Mouse (Mus musculus): ENCODE data around the gene Mfsd10. TPM values are rescaled to one million over a fixed set of nuclear protein-coding genes. Genes with fewer than 3 reads are reported as not detected.

Mfsd10 gene
- 10 to 100 TPM; 39.6 to 50.6 (median 46.0) TPM for total RNA-seq (2022)

DNA sequence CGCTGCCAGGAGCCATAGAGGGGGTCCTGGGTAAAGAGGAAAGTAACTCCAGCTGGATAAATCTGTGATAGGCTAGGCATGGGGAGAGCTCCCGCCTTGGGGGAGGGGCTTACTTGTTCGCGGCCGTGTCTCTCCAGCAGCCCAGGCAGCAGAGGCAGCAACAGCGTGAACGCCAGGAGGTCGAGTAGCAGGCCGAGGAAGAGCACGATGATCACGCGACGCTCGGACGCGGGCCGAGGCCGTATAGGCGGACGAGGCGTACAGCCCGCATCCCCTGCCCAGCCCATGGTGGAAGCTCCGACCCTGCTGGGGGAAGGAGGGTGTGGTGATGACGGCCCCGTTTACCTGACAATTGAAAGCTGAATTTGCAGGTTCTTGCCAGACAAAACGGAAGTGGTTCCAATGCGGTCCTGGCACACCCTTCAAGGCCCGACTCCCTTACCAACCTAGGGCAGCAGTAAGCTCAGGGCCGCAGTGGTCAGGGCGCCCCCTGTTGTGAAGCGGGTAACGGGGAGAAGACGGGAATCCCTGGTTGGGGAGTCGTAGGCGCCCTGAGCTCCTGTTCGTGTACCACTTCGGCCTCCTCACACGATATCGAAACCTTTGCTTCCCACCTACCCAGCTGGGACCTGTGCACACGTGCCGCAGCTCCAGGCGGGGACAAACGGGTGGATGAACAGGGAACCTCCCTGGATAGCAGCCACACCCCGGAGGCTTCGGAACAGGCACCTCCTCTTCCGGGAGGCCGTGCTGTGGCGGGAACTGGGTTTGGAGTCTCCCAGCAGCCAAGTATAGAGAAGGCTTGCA, at the start of gene Mfsd10:
Gene Mfsd10 (minus strand): TSS at position 732 of the 807 bp plus-strand sequence.
- DNase-seq (ENCODE audit: low spot score in 2 of 2) = peak; percentile 68 to 76

DNA sequence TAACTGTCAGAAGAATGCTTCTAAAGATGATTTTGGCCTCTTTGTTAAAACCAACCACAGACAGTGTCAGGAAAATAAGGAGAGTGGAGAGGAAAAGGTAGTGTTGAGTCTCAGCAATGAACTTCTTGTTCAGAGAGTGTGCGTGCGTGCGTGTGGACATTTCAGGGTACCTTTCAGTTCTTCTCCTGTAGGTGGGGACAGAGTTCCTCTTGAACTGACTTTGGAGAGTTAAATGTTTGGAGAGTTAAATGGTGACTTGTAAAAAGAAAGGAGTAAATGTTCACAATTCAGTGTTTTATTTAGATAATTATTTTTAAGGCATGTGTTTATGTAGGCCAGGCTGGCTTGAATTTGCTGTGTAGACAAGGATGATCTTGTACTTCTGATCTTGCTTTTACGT, 33.3 kb upstream of the Mfsd10 start:
- DNase-seq (ENCODE audit: low spot score in 2 of 2) = no peak

GRCm38 (mm10) chr5:34669493-34669892, 32.5 kb upstream of the Mfsd10 start:
- no peak for DNase-seq (ENCODE audit: low spot score in 2 of 2)

DNA sequence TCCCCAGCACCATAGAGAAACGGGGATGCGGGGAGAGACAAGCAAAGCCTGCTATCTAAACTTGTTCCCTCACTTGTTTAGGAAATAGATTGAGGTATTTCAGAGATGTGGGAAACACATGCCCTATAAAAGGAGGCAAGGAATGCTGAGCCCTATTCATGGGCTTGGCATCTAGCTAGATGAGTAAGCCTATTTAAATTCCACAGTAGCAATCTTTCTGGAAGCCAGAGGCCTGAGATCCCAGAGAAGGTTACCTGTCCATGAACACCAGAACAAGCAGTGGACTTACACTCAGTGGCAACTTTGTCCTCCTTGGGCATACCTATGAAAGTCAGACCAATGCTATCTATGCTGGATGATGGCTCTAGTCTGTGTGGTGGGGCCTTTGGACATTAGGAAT, 26.2 kb upstream of the Mfsd10 start:
- no peak for DNase-seq (ENCODE audit: low spot score in 2 of 2)

DNA sequence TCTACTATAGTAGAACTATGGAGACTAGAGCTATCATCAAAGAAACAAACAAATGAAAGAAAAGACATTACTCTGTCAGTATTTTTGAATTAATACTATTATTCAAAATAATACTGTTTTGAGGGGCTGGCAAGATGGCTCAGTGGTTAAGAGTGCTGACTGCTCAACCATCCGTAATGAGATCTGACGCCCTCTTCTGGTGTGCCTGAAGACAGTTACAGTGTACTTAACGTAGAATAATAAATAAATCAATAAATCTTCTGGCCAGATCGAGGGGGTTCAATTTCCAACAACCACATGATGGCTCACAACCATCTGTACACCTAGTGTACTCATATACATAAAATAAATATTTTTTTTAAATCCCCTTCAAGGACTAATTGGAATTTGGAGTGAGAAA, 24.9 kb upstream of the Mfsd10 start:
- DNase-seq (ENCODE audit: low spot score in 2 of 2) = no peak

DNA sequence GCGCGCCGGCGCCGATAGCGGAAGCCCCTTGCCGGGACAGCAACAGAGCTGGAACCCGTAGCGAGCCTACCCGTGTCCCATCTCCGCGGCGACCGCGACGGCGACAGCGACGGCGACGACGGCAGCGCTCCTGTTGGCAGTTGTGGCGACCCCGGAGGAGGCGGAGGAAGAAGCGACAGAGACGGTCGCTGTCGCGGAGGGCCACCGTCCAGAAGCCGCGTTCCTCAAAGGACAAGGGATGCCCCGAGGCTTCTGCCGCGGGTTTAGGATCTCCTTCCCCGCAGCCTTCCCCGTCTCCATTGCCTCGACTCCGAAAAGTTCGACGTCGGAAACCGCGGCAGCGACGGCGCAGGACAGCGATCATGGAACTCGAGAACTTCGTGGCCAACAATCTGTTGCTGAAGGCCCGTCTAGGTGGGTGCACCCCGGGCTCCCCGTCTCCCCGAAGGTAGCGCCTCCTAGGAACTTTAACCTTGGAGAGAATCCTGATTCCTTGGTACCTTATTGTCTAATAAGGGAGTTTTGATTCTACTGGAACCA, 23.6 kb upstream of the Mfsd10 start:
- DNase-seq (ENCODE audit: low spot score in 2 of 2) = no peak

- peak; percentile 100 for DNase-seq (ENCODE audit: low spot score in 2 of 2)
Observed at GRCm38 (mm10) chr5:34659686-34660590, 22.9 kb upstream of the Mfsd10 start, which contains the start of the genes Nop14 and Grk4. TSS of gene Nop14 (minus strand) at chr5:34660148. TSS of gene Grk4 (plus strand) at chr5:34660379.

DNA sequence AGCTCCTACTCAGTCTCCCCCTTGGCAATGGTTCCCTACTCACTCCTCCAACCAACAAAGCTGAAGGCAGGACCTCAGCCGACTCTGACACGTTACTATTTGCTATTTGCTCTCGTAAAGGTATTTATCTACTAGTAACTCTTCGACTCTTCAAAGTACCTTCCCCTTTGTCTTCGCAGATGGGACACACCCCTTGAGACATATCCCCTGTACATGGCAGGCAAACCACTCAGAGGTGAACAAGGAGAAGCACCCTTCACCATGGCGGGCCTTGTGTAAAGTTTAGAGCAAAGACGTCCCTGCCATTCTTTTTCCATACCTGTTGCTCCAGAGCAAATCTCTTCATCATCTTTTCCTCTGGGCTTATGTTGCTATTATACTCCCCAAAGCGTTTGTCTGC, 20.5 kb upstream of the Mfsd10 start:
- DNase-seq (ENCODE audit: low spot score in 2 of 2) = no peak

DNA sequence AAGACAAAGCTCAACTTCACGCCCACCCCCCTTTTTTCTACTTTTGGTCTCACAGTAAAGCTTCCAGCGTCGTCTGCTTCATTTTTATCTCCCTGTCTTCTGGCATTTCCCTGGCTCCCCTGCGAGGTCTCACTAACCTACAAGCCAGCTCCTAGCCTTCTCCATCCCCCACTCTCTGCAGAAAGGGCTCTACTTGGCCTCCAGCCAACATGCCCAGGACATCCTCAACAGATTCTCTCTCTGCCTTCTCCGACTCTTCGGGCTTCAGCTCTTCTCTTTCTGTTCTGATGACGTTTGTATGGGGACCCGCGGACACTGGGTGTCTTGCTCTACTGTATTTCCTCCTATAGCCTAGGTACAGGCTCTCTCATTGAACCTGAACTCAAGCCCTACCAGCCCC, 17.9 kb upstream of the Mfsd10 start:
- DNase-seq (ENCODE audit: low spot score in 2 of 2) = no peak

- no peak for DNase-seq (ENCODE audit: low spot score in 2 of 2)
Observed at GRCm38 (mm10) chr5:34652961-34653360, 15.9 kb upstream of the Mfsd10 start.

GRCm38 (mm10) chr5:34647581-34647980, 10.6 kb upstream of the Mfsd10 start:
- peak in 1 of 2 experiments; percentile 74 for DNase-seq (ENCODE audit: low spot score in 2 of 2)

DNA sequence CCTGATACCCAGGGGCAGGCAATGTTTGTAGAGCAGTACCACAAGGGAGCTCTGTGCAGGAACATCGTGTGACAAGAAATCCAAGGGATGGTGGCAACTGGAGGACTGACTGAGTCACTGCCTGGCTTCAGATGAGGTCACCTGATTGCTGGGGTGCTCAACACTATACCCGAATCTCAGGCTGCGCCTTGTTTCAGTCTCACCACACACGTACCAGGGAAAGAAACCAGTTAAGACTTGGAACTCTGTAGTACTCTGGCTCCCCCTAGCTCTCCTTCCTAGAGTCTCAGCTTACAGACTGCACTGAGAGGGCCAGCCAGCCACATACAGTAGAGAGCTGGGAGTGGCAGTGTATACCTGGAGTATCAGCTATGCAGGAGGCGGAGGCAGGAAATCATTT, 5.9 kb upstream of the Mfsd10 start:
- peak; percentile 61 to 66 for DNase-seq (ENCODE audit: low spot score in 2 of 2)

GRCm38 (mm10) chr5:34641991-34642390, 5.0 kb upstream of the Mfsd10 start:
- no peak for DNase-seq (ENCODE audit: low spot score in 2 of 2)

DNA sequence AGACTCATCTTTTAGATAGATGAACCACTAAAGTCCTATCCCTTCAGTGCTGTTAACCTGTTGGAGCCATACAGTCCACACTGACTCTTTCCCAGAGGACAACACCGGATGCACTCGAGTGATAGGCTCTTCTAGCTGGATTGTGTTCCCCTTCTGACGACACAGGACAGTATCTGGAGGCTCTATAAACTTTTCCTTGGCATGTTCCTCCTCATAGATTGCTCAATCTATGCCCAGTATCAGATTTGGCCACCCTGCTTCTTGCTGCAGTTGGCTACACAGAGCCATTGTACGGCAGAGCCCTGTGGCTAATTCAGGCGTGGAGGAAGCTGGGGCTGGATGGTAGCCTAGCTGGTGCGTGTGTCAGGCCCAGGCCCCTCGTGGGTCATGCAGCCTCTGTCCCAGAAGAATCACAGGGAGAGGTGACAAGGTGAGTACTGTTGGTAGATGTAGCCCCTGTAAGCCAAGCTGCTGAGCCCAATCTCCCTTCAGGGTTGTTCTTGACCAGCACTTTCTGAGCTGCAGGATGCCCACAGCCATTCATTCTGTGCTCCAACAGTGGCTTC, 662 bp upstream of the Mfsd10 start:
- no peak for DNase-seq (ENCODE audit: low spot score in 2 of 2)

- DNase-seq (ENCODE audit: low spot score in 2 of 2) = no peak
Observed at GRCm38 (mm10) chr5:34635665-34636192, 1.3 kb downstream of the Mfsd10 start.

- no peak for DNase-seq (ENCODE audit: low spot score in 2 of 2)
Observed at GRCm38 (mm10) chr5:34634746-34635400, 2.1 kb downstream of the Mfsd10 start.

GRCm38 (mm10) chr5:34633641-34634040, 3.4 kb downstream of the Mfsd10 start:
- no peak for DNase-seq (ENCODE audit: low spot score in 2 of 2)

GRCm38 (mm10) chr5:34632996-34633395, 4.0 kb downstream of the Mfsd10 start:
- no peak for DNase-seq (ENCODE audit: low spot score in 2 of 2)

DNA sequence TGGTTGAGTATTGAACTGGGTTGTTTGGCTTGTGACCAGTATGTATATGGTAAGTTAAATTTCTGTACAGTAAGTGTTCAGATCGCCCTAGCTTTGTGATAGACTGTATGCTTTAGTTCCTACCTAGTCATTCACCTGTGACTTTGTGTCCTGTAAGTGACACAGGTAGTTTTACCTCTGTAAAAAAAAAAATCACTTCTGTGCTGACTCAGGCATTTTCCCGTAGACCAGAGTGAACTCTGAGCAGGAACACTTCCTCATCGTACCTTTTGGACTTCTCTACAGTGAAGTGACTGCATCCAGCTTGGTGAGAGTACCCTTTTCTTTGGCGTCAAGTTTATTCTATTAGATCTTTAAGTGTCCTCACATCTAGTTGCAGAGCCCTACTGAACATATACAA, 27.0 kb downstream of the Mfsd10 start:
- DNase-seq (ENCODE audit: low spot score in 2 of 2) = no peak

DNA sequence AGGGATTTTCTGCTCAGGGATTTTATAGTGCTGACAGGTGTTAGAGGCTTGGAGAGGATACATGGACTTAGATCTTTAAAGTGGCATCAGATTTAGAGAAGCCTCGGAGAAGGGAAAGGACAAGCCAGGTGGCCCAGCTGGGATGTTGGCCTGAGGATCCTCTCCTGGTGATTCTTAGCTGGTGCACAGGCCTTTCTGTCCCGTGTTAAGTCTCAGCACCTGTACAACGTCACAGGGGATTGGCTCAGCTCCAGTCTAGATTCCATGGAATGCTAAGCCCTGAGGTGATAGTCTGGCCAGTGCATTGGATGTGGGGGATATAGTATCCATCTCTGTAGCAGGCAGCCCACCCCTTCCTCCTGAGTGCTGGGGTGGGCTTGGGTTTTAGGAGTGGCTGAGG, 28.8 kb downstream of the Mfsd10 start:
- DNase-seq (ENCODE audit: low spot score in 2 of 2) = no peak

All from layer of hippocampus, adult 8-10 months (tissue).